8 mouse cellular contexts compared by ENCODE assay signal in the genomic region with DNA sequence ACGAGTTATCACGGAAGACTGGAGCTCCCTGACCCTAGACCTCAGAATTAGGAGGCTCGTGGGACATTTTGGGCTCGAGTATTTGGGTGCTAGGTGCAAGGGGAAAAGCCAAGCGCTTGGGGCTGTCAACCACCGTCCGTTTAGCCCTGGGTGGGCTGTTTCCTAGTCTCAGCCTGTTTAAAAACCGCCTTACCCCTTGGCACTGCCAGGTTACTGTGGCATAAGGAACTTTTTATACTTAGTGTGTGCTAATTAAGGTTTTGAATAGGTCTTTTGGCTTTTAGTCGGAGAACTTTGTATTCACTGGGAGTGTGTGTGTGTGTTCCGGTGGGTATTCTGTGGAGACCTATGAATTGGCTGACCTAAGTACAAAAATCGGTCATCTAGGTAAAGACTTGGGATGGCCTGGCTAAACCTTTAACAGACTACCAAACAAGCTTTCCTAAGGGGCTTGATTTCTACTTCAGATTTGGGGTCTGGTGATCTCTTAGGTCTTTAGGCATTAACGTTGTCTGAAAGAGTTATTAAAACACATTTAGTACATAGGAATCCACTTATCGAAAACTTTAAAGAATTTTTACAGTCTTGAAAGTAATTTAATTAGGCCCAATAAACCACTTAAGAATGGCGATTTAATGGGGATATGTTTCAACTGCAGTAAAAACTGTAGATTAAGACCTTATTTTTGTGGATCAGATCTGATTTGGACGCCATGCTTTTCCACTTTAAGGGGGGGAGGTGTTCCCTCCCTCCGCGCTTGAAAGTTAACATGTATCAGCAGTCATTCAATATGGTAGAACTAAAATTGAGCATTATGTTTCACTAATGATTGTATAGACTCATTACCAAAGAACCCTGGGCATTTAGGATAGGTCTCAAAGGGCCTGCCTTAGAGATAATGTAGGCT. TPM values are rescaled to one million over a fixed set of nuclear protein-coding genes. Genes with fewer than 3 reads are reported as not detected.
DNase-seq lines count a peak whose midpoint lies in the region; ATAC-seq and TF ChIP-seq lines count a peak whose summit lies in the region.

No protein-coding gene starts in this region.

- H3K27me3 ChIP-seq in cerebellum, adult 2 months (ENCODE audit: control insufficient read depth, insufficient read depth, low read length), result no peaks in the 10 kb centered on the region
- H3K27me3 ChIP-seq in testis, adult 2 months (ENCODE audit: control insufficient read depth, insufficient read depth, low read length), result no peaks in the 10 kb centered on the region
- no peaks in the 10 kb centered on the region; the same call in 1 of the 2 replicates for H3K27me3 ChIP-seq in limb, embryonic 12.5 days
- H3K27me3 ChIP-seq in stomach, embryonic 15.5 days (replicated peaks), result no peaks in the 10 kb centered on the region

- no peak for DNase-seq in cerebellum, adult 2 months
- DNase-seq in cerebellum, adult 11-12 months, result no peak
- no peak for DNase-seq in testis, postnatal 14 days (ENCODE audit: low spot score)
- DNase-seq in gastrocnemius, adult 18-20 months (ENCODE audit: low spot score), result no peak

- H3K36me3 ChIP-seq in testis, adult 2 months (ENCODE audit: control insufficient read depth, insufficient read depth, low read length), result no peaks in the 10 kb centered on the region
- H3K36me3 ChIP-seq in limb, embryonic 12.5 days, result no peaks in the 10 kb centered on the region
- H3K36me3 ChIP-seq in stomach, embryonic 15.5 days, result no peaks in the 10 kb centered on the region

- peak overlapping the region; percentile 88 for H3K27ac ChIP-seq in cerebellum, adult 2 months (ENCODE audit: insufficient read depth, low read length)
- no peak overlapping the region; the same call in 1 of the 2 replicates for H3K27ac ChIP-seq in testis, adult 2 months (ENCODE audit: control insufficient read depth, insufficient read depth, low read depth, low read length)
- no peak overlapping the region for H3K27ac ChIP-seq in limb, embryonic 12.5 days
- H3K27ac ChIP-seq in stomach, embryonic 15.5 days, result peak overlapping the region; percentile 97

- H3K9ac ChIP-seq in limb, embryonic 12.5 days (replicated peaks), result peak overlapping the region; percentile 79
- peak overlapping the region; percentile 73; the same call in 1 of the 2 replicates for H3K9ac ChIP-seq in stomach, embryonic 15.5 days

- TF ChIP-seq CTCF in cerebellum, adult 2 months (IDR thresholded peaks at IDR 0.05; ENCODE audit: borderline replicate concordance, insufficient read depth, low read depth, low read length), result no peak
- TF ChIP-seq CTCF in testis, adult 2 months (IDR thresholded peaks at IDR 0.05; ENCODE audit: control insufficient read depth, insufficient read depth, insufficient replicate concordance, low read depth, low read length), result no peak

- no peak for TF ChIP-seq POLR2A in cerebellum, adult 2 months (IDR thresholded peaks at IDR 0.05; ENCODE audit: borderline replicate concordance, insufficient read depth, low read length)
- no peak for TF ChIP-seq POLR2A in testis, adult 2 months (IDR thresholded peaks at IDR 0.05; ENCODE audit: control insufficient read depth, low read depth, low read length)

- WGBS in cerebellum, adult 2 months, result 14% methylated on average over 17 of the region's 17 CpGs
- WGBS in limb, embryonic 12.5 days, result 22% methylated on average over 17 of the region's 17 CpGs
- 34% methylated on average over 17 of the region's 17 CpGs for WGBS in stomach, embryonic 15.5 days

- no peaks in the 10 kb centered on the region for H3K9me3 ChIP-seq in limb, embryonic 12.5 days
- no peaks in the 10 kb centered on the region for H3K9me3 ChIP-seq in stomach, embryonic 15.5 days

- peak overlapping the region; percentile 59 for H3K4me3 ChIP-seq in cerebellum, adult 2 months (replicated peaks; ENCODE audit: insufficient read depth, low read depth, low read length)
- H3K4me3 ChIP-seq in testis, adult 2 months (ENCODE audit: control insufficient read depth, low read depth, low read length), result peak overlapping the region; percentile 96
- H3K4me3 ChIP-seq in limb, embryonic 12.5 days (replicated peaks), result peak overlapping the region; percentile 73
- peak overlapping the region; percentile 81 for H3K4me3 ChIP-seq in stomach, embryonic 15.5 days (replicated peaks)

- no peak for ATAC-seq in limb, embryonic 12.5 days (ENCODE audit: insufficient number of reproducible peaks, insufficient read depth, low FRiP score, low TSS enrichment, low read depth)
- ATAC-seq in stomach, embryonic 15.5 days (ENCODE audit: insufficient read depth, low FRiP score, low read depth), result no peak
- ATAC-seq in erythroid progenitor cell, adult 5-6 weeks (replicated peaks; ENCODE audit: low FRiP score, poor library complexity, severe bottlenecking), result no peak

- H3K4me2 ChIP-seq in limb, embryonic 12.5 days, result peak overlapping the region; percentile 99
- peak overlapping the region; percentile 95 for H3K4me2 ChIP-seq in stomach, embryonic 15.5 days

- peaks cover 2% of the 10 kb centered on the region; the same call in 1 of the 2 replicates for H3K4me1 ChIP-seq in cerebellum, adult 2 months (ENCODE audit: control insufficient read depth, insufficient read depth, low read length)
- H3K4me1 ChIP-seq in testis, adult 2 months (ENCODE audit: control insufficient read depth, insufficient read depth, low read length), result peaks cover 14% of the 10 kb centered on the region
- H3K4me1 ChIP-seq in limb, embryonic 12.5 days (replicated peaks), result peaks cover 36% of the 10 kb centered on the region
- peaks cover 11% of the 10 kb centered on the region; the same call in 1 of the 2 replicates for H3K4me1 ChIP-seq in stomach, embryonic 15.5 days

RNA-seq across cellular contexts. Expression of a gene that starts 2.0 kb away (rescaled TPM):
- 19.7 and 19.8 TPM in 2 replicates for polyA plus RNA-seq in cerebellum, adult 2 months (2012; rRNA removed)
- polyA plus RNA-seq in testis, adult 2 months (2012; rRNA removed), result 55.9 and 60.3 TPM in 2 replicates
- 1.7 and 1.8 TPM in 2 replicates for polyA plus RNA-seq in limb, embryonic 12.5 days (2016; fragmentation: Nextera tagmentation; extraction: Ambion mirVana)
- polyA plus RNA-seq in stomach, embryonic 15.5 days (2015; fragmentation: Nextera tagmentation; extraction: Ambion mirVana), result 2.5 TPM in 2 replicates
- total RNA-seq in erythroid progenitor cell, adult 5-6 weeks (2015; ENCODE audit: low replicate concordance), result 6.1 and 8.4 TPM in 2 replicates
- total RNA-seq in erythroid progenitor cell, adult 5-6 weeks (2017; ENCODE audit: low replicate concordance), result 4.7 and 5.1 TPM in 2 replicates
- 10 to 100 TPM in 1 of 2 experiments, 1 to 10 TPM in 1; 7.9 to 11.4 TPM for total RNA-seq in gastrocnemius, adult 18-20 months (2021)

Comparison
In these comparisons a context has a peak if more than half of its experiments do, and no peak if none do; other contexts are left out.
1. H3K27ac ChIP-seq: peak in cerebellum, adult 2 months (single experiment) and stomach, embryonic 15.5 days (single experiment); none in testis, adult 2 months (single experiment) and limb, embryonic 12.5 days (single experiment).
2. Peak in every context shown above with its lines, with median percentiles within 50 percentile points of each other: H3K4me3 ChIP-seq.